Mouse (Mus musculus): ENCODE data around the gene Soga1. TPM values are rescaled to one million over a fixed set of nuclear protein-coding genes. Genes with fewer than 3 reads are reported as not detected.

The Soga1 gene
- polyA plus RNA-seq, 2 experiments, result 1.6 to 1.8 TPM

DNA sequence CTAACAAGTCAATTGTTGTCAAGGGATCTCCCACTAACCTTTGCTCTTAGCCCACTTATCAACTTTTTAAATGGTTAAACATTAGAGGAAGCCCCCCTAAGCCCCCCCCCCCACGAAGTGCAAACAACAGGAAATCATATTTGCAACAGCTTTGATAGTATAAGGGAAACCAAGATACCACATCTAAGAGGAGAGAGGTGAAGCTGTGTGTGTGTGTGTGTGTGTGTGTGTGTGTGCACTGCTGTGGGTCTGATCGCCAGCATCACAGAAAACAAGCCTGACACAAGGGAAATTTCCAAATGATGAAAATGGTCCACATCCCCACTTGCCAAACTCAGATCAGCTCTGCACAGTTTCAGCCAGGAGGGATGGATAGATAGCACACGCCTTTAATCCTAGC, 40.0 kb upstream of the Soga1 start:
- Histone ChIP-seq H3K27me3 (ENCODE audit: control insufficient read depth, insufficient read depth, low read length) (no peaks in the 10 kb centered on the region), H3K36me3 (replicated peaks; ENCODE audit: control insufficient read depth, insufficient read depth, low read depth) (peaks cover 7% of the 10 kb centered on the region), H3K4me3 (ENCODE audit: insufficient read depth in 1 of 2, low read depth in 2 of 2, low read length in 2 of 2) (no peak overlapping the region), H3K4me2 (ENCODE audit: low read depth) (no peak overlapping the region), H3K4me1 (replicated peaks; ENCODE audit: control insufficient read depth in 2 of 2, insufficient read depth in 2 of 2, low read length in 1 of 2) (no peaks in the 10 kb centered on the region), H3K27ac (no peak overlapping the region), H3K9me3 (ENCODE audit: control insufficient read depth, low read length) (no peaks in the 10 kb centered on the region), H3K9ac (replicated peaks) (no peak overlapping the region)
- WGBS (ENCODE audit: insufficient replicate concordance), result 53% methylated on average over 3 of the region's 3 CpGs
- DNase-seq (ENCODE audit: low read depth in 3 of 3, low spot score in 3 of 3) (no peak), ATAC-seq (ENCODE audit: insufficient read depth) (no peak)
- TF ChIP-seq CTCF (IDR thresholded peaks at IDR 0.05; ENCODE audit: low read depth), result no peak
- no peak for TF ChIP-seq EP300 (IDR thresholded peaks at IDR 0.05; ENCODE audit: low read depth)

DNA sequence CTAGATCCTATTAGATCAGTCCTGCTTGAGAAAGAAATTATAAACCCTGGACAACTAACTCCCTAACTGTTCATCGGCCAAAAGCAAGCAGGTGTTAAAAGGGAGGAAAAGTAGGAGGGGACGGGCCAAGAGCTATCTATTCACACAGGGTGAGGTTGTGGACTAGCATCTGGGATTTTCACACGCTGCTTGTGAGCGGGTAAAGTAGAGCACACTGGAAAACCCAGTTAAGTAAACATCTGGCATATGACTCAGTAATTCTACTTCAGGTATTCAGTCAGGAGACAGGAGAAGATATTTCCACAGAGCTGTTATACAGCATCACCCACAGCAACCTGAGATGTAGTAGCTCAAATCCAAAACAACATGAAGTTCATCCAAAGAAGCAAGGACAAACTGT, 39.5 kb upstream of the Soga1 start:
- Histone ChIP-seq H3K4me1 (replicated peaks; ENCODE audit: control insufficient read depth in 2 of 2, insufficient read depth in 2 of 2, low read length in 1 of 2) (no peaks in the 10 kb centered on the region), H3K27me3 (ENCODE audit: control insufficient read depth, insufficient read depth, low read length) (no peaks in the 10 kb centered on the region), H3K27ac (no peak overlapping the region), H3K4me2 (ENCODE audit: low read depth) (no peak overlapping the region), H3K9me3 (ENCODE audit: control insufficient read depth, low read length) (no peaks in the 10 kb centered on the region), H3K4me3 (ENCODE audit: insufficient read depth in 1 of 2, low read depth in 2 of 2, low read length in 2 of 2) (no peak overlapping the region), H3K9ac (replicated peaks) (no peak overlapping the region), H3K36me3 (replicated peaks; ENCODE audit: control insufficient read depth, insufficient read depth, low read depth) (peaks cover 9% of the 10 kb centered on the region)
- TF ChIP-seq EP300 (IDR thresholded peaks at IDR 0.05; ENCODE audit: low read depth) (no peak), CTCF (IDR thresholded peaks at IDR 0.05; ENCODE audit: low read depth) (no peak)
- DNase-seq (ENCODE audit: low read depth in 3 of 3, low spot score in 3 of 3) (no peak), ATAC-seq (ENCODE audit: insufficient read depth) (no peak)
- WGBS (ENCODE audit: insufficient replicate concordance), result 64% methylated on average over 4 of the region's 4 CpGs

DNA sequence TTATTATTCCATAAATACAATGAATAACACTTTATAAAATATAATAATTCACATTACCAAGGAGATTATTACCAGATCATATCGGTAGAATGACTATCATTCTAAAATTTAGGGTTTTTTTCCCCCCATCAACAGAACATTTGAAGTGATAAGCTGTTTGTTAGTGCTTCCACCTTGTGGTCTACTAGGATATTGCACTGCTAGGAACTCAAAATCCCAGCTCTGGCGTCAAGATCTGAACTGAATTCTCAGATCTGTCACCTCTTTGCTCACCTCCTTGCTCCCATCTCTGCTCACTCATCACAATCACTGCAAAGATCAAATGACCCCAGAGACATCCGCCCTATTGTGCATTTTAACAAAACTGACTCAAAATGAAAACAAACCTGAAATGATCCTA, 37.9 kb upstream of the Soga1 start:
- 14% methylated on average over 3 of the region's 3 CpGs for WGBS (ENCODE audit: insufficient replicate concordance)
- Histone ChIP-seq H3K27ac (no peak overlapping the region), H3K4me1 (replicated peaks; ENCODE audit: control insufficient read depth in 2 of 2, insufficient read depth in 2 of 2, low read length in 1 of 2) (no peaks in the 10 kb centered on the region), H3K4me2 (ENCODE audit: low read depth) (no peak overlapping the region), H3K4me3 (ENCODE audit: insufficient read depth in 1 of 2, low read depth in 2 of 2, low read length in 2 of 2) (no peak overlapping the region), H3K36me3 (replicated peaks; ENCODE audit: control insufficient read depth, insufficient read depth, low read depth) (peaks cover 9% of the 10 kb centered on the region), H3K9ac (replicated peaks) (no peak overlapping the region), H3K27me3 (ENCODE audit: control insufficient read depth, insufficient read depth, low read length) (no peaks in the 10 kb centered on the region), H3K9me3 (ENCODE audit: control insufficient read depth, low read length) (no peaks in the 10 kb centered on the region)
- TF ChIP-seq EP300 (IDR thresholded peaks at IDR 0.05; ENCODE audit: low read depth) (no peak), CTCF (IDR thresholded peaks at IDR 0.05; ENCODE audit: low read depth) (peak; percentile 74)
- DNase-seq (ENCODE audit: low read depth in 3 of 3, low spot score in 3 of 3), result peak in 1 of 3 experiments; percentile 22
- no peak for ATAC-seq (ENCODE audit: insufficient read depth)

- no peaks in the 10 kb centered on the region for H3K4me1 ChIP-seq (replicated peaks; ENCODE audit: control insufficient read depth in 2 of 2, insufficient read depth in 2 of 2, low read length in 1 of 2)
- no peak overlapping the region for H3K4me3 ChIP-seq (ENCODE audit: insufficient read depth in 1 of 2, low read depth in 2 of 2, low read length in 2 of 2)
- no peak for TF ChIP-seq CTCF (IDR thresholded peaks at IDR 0.05; ENCODE audit: low read depth)
- no peak for TF ChIP-seq EP300 (IDR thresholded peaks at IDR 0.05; ENCODE audit: low read depth)
- H3K27ac ChIP-seq, result no peak overlapping the region
- peaks cover 6% of the 10 kb centered on the region for H3K36me3 ChIP-seq (replicated peaks; ENCODE audit: control insufficient read depth, insufficient read depth, low read depth)
- ATAC-seq (ENCODE audit: insufficient read depth), result no peak
- no peaks in the 10 kb centered on the region for H3K9me3 ChIP-seq (ENCODE audit: control insufficient read depth, low read length)
- WGBS (ENCODE audit: insufficient replicate concordance), result 48% methylated on average over 4 of the region's 4 CpGs
- H3K4me2 ChIP-seq (ENCODE audit: low read depth), result no peak overlapping the region
- H3K9ac ChIP-seq (replicated peaks), result no peak overlapping the region
- H3K27me3 ChIP-seq (ENCODE audit: control insufficient read depth, insufficient read depth, low read length), result no peaks in the 10 kb centered on the region
- DNase-seq (ENCODE audit: low read depth in 3 of 3, low spot score in 3 of 3), result no peak
Observed at GRCm38 (mm10) chr2:157108236-157108635, 29.2 kb upstream of the Soga1 start.

GRCm38 (mm10) chr2:157104454-157104853, 25.4 kb upstream of the Soga1 start:
- H3K4me3 ChIP-seq (ENCODE audit: insufficient read depth in 1 of 2, low read depth in 2 of 2, low read length in 2 of 2), result no peak overlapping the region
- TF ChIP-seq EP300 (IDR thresholded peaks at IDR 0.05; ENCODE audit: low read depth) (no peak), CTCF (IDR thresholded peaks at IDR 0.05; ENCODE audit: low read depth) (no peak)
- no peak overlapping the region for H3K9ac ChIP-seq (replicated peaks)
- 81% methylated on average over 8 of the region's 8 CpGs for WGBS (ENCODE audit: insufficient replicate concordance)
- no peak overlapping the region for H3K4me2 ChIP-seq (ENCODE audit: low read depth)
- H3K4me1 ChIP-seq (replicated peaks; ENCODE audit: control insufficient read depth in 2 of 2, insufficient read depth in 2 of 2, low read length in 1 of 2), result no peaks in the 10 kb centered on the region
- H3K36me3 ChIP-seq (replicated peaks; ENCODE audit: control insufficient read depth, insufficient read depth, low read depth), result peaks cover 11% of the 10 kb centered on the region
- ATAC-seq (ENCODE audit: insufficient read depth) (no peak), DNase-seq (ENCODE audit: low read depth in 3 of 3, low spot score in 3 of 3) (no peak)
- H3K27me3 ChIP-seq (ENCODE audit: control insufficient read depth, insufficient read depth, low read length), result no peaks in the 10 kb centered on the region
- no peaks in the 10 kb centered on the region for H3K9me3 ChIP-seq (ENCODE audit: control insufficient read depth, low read length)
- no peak overlapping the region for H3K27ac ChIP-seq

Data from liver, embryonic 14.5 days (tissue).